In the genomic region with DNA sequence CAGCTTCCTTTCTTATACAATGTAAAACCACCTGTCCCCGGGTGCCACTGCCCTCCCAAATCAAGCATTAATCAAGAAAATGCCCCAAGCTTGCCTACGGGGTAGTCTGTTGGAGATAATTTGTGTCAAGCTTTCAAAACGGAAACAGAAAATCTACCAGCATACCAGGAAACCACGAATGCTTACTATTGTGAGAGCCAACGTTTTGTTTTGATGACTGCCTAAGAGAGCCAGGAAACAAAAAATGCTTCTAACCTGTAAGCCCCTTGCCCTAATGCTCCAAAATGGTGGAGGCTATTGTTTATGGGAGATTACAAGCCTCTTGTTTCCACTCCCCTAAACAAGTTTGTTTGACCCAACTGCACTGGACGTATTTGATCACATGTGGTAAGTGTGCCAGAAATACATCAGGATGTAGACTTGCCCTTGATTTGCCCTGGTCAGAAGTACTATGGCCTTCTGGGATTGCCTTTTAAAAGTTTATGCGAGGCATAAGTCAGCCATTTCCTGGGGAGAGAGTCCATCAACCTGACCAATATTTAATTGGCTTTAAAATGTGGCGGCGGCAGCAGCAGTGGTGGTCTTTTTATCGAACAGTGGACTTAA, we compare ENCODE assay signal across 11 mouse cellular contexts.
DNase-seq lines count a peak whose midpoint lies in the region; ATAC-seq and TF ChIP-seq lines count a peak whose summit lies in the region.
"Had no signal": no experiment of that assay in that cellular context is flagged by ENCODE, and none has a peak within 500 bp of the region (broad histone marks: within the 10 kb centered on the region; RNA-seq: fewer than 3 reads in every experiment).

No protein-coding gene starts in this region.

- DNase-seq in kidney, postnatal 36 days = no peak
- DNase-seq in 416B (ENCODE audit: low read depth) (peak; percentile 90), ES-E14 (ENCODE audit: low read depth, low spot score) (no peak)
- no peak for DNase-seq in liver, embryonic 14.5 days (ENCODE audit: low read depth in 3 of 3, low spot score in 3 of 3)
- no peak for DNase-seq in cerebellum, adult 18-20 months
- no peak for DNase-seq in layer of hippocampus, postnatal 36 days
- DNase-seq in frontal cortex, postnatal 10 days (ENCODE audit: low spot score in 2 of 2) = no peak
- DNase-seq: right cerebral cortex, adult 18-20 months had no signal

- peak; percentile 60 for ATAC-seq in kidney, embryonic 16.5 days (ENCODE audit: low FRiP score, low TSS enrichment)
- ATAC-seq in liver, embryonic 14.5 days (ENCODE audit: insufficient read depth) = no peak

- H3K4me1 ChIP-seq in kidney, embryonic 16.5 days (ENCODE audit: insufficient read depth, low read length) = peaks cover 23% of the 10 kb centered on the region
- H3K4me1 ChIP-seq in ES-E14 (ENCODE audit: control insufficient read depth in 2 of 2, insufficient read depth in 2 of 2, low read length in 2 of 2, poor library complexity in 1 of 2) = peaks cover 2 to 5% of the 10 kb centered on the region in 2 experiments; a peak in 1 of 4 replicates
- H3K4me1 ChIP-seq in liver, embryonic 14.5 days (replicated peaks; ENCODE audit: control insufficient read depth in 2 of 2, insufficient read depth in 2 of 2, low read length in 1 of 2) = 0 out of 4 replicates have a peak, but pooled peaks cover 0 to 2% of the 10 kb centered on the region in 2 experiments
- H3K4me1 ChIP-seq: embryonic facial prominence, embryonic 12.5 days had no signal

- TF ChIP-seq CTCF in liver, embryonic 14.5 days (IDR thresholded peaks at IDR 0.05; ENCODE audit: low read depth) = no peak

- in situ Hi-C loops in ES-E14 (cut with MboI; ENCODE audit: low sequenced_read_pairs in 2 of 2, unreplicated experiment in 2 of 2) = no loop called here

- H3K9me3 ChIP-seq in kidney, embryonic 16.5 days (ENCODE audit: low read length) = no peaks in the 10 kb centered on the region
- no peaks in the 10 kb centered on the region; the same call in 1 of the 2 replicates for H3K9me3 ChIP-seq in ES-E14 (ENCODE audit: control insufficient read depth, insufficient read depth, low read depth, low read length)
- H3K9me3 ChIP-seq in liver, embryonic 14.5 days (ENCODE audit: control insufficient read depth, low read length) = no peaks in the 10 kb centered on the region
- H3K9me3 ChIP-seq: embryonic facial prominence, embryonic 12.5 days; hindbrain, embryonic 12.5 days had no signal

- peak overlapping the region; percentile 60 for H3K27ac ChIP-seq in kidney, embryonic 16.5 days (ENCODE audit: low read length)
- peak overlapping the region; percentile 63; the same call in 1 of the 2 replicates for H3K27ac ChIP-seq in ES-E14 (ENCODE audit: insufficient read depth, low read depth, low read length, poor library complexity, severe bottlenecking)
- no peak overlapping the region for H3K27ac ChIP-seq in liver, embryonic 14.5 days
- H3K27ac ChIP-seq: embryonic facial prominence, embryonic 12.5 days; hindbrain, embryonic 12.5 days had no signal

- no peaks in the 10 kb centered on the region for H3K27me3 ChIP-seq in kidney, embryonic 16.5 days (ENCODE audit: insufficient read depth, low read length)
- H3K27me3 ChIP-seq in liver, embryonic 14.5 days (ENCODE audit: control insufficient read depth, insufficient read depth, low read length) = no peaks in the 10 kb centered on the region
- H3K27me3 ChIP-seq: embryonic facial prominence, embryonic 12.5 days; hindbrain, embryonic 12.5 days had no signal

- H3K36me3 ChIP-seq in kidney, embryonic 16.5 days (ENCODE audit: insufficient read depth, low read length) = no peaks in the 10 kb centered on the region
- no peaks in the 10 kb centered on the region for H3K36me3 ChIP-seq in ES-E14 (ENCODE audit: control insufficient read depth, insufficient read depth, low read length, poor library complexity, severe bottlenecking)
- H3K36me3 ChIP-seq in liver, embryonic 14.5 days (replicated peaks; ENCODE audit: control insufficient read depth, insufficient read depth, low read depth) = no peaks in the 10 kb centered on the region
- H3K36me3 ChIP-seq: embryonic facial prominence, embryonic 12.5 days; hindbrain, embryonic 12.5 days had no signal

- no peak for TF ChIP-seq EP300 in liver, embryonic 14.5 days (IDR thresholded peaks at IDR 0.05; ENCODE audit: low read depth)

- peak overlapping the region; percentile 45 for H3K4me2 ChIP-seq in kidney, embryonic 16.5 days (replicated peaks; ENCODE audit: low read depth, low read length)
- H3K4me2 ChIP-seq in liver, embryonic 14.5 days (ENCODE audit: low read depth) = peak overlapping the region; percentile 11; the same call in 1 of the 2 replicates
- H3K4me2 ChIP-seq: embryonic facial prominence, embryonic 12.5 days; hindbrain, embryonic 12.5 days had no signal

- H3K9ac ChIP-seq in kidney, embryonic 16.5 days (replicated peaks; ENCODE audit: low read length) = no peak overlapping the region
- peak overlapping the region; percentile 80; the same call in 1 of the 2 replicates for H3K9ac ChIP-seq in ES-E14 (ENCODE audit: insufficient read depth, low read depth, low read length, poor library complexity, severe bottlenecking)
- H3K9ac ChIP-seq in liver, embryonic 14.5 days (replicated peaks) = no peak overlapping the region
- H3K9ac ChIP-seq: embryonic facial prominence, embryonic 12.5 days; hindbrain, embryonic 12.5 days had no signal

- no peak overlapping the region for H3K4me3 ChIP-seq in kidney, embryonic 16.5 days (ENCODE audit: low read length)
- peak overlapping the region; percentile 69 to 82 for H3K4me3 ChIP-seq in ES-E14 (ENCODE audit: insufficient read depth in 1 of 2, low read depth in 1 of 2, low read length in 2 of 2, poor library complexity in 1 of 2, severe bottlenecking in 1 of 2)
- H3K4me3 ChIP-seq in liver, embryonic 14.5 days (ENCODE audit: insufficient read depth in 1 of 2, low read depth in 2 of 2, low read length in 2 of 2) = no peak overlapping the region
- H3K4me3 ChIP-seq: embryonic facial prominence, embryonic 12.5 days; hindbrain, embryonic 12.5 days had no signal

- 34% methylated on average over 10 of the region's 10 CpGs for WGBS in kidney, embryonic 16.5 days
- 43% methylated on average over 10 of the region's 10 CpGs for WGBS in liver, embryonic 14.5 days (ENCODE audit: insufficient replicate concordance)

TF ChIP-seq in ES-E14, 5 proteins besides CTCF, POLR2A, EP300 and RAD21:
- TF ChIP-seq CHD2 (IDR thresholded peaks at IDR 0.05; ENCODE audit: low read depth, low read length) = no peak
- TF ChIP-seq MAFK (IDR thresholded peaks at IDR 0.05; ENCODE audit: insufficient read depth, low read depth, low read length) = no peak
- TF ChIP-seq ZNF384 (IDR thresholded peaks at IDR 0.05; ENCODE audit: low read depth, low read length) = no peak
- no peak for TF ChIP-seq HCFC1 (IDR thresholded peaks at IDR 0.05; ENCODE audit: borderline replicate concordance, insufficient read depth, low read length)
- TF ChIP-seq ZC3H11A (IDR thresholded peaks at IDR 0.05; ENCODE audit: borderline replicate concordance, low read depth, low read length) = no peak

Comparison
In these comparisons a context has a peak if more than half of its experiments do, and no peak if none do; other contexts are left out.
1. H3K4me3 ChIP-seq: peak in ES-E14 (2 of 2); none in kidney, embryonic 16.5 days (single experiment) and liver, embryonic 14.5 days (0 of 2).